Mouse (Mus musculus): ENCODE results near the gene Slc29a4. TPM values are rescaled to one million over a fixed set of nuclear protein-coding genes. Genes with fewer than 3 reads are reported as not detected.

Slc29a4 gene
- total RNA-seq, 2 experiments from 2014 or later = 0.81 to 0.88 TPM

DNA sequence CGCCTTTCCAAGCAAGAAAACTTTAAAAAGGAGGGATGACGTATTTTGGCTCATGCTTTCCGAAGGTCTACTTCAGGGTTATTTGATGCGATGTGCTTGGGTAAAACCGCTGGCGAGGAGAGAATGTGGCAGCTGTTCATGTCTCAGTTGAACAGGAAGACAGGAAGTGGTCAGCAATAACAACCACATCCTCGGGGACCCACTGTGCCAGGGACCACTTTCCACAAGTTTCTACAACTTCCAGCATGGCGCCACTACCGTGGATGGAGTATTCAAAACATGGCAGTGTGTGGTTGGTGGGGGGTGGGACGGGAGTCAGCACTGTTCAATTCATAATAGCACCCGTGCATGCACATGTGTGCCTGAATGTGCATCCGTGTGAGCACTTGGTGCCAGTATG, 38.0 kb downstream of the Slc29a4 start:
- no peak for DNase-seq (ENCODE audit: low spot score in 2 of 2)

DNA sequence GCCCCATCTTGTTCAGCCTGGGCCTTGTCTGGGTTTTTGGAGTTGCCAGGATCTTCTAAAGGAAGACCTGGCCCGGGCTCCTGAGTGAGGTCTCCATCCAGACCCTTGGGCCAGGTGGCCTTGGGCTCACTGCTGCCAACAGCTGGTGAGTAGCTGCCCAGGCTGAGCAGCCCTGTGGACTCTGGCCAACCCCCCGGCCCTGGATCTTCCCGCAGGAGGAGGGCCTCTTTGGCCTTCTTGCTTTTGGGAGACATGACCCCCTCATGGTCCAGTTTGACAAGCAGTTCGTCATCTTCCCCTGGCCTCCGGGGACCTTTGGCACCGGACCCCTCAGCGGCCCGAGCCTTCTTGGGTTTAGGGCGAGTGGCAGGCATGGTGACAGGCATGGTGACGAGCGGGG, 39.6 kb downstream of the Slc29a4 start:
- DNase-seq (ENCODE audit: low spot score in 2 of 2) = no peak

DNA sequence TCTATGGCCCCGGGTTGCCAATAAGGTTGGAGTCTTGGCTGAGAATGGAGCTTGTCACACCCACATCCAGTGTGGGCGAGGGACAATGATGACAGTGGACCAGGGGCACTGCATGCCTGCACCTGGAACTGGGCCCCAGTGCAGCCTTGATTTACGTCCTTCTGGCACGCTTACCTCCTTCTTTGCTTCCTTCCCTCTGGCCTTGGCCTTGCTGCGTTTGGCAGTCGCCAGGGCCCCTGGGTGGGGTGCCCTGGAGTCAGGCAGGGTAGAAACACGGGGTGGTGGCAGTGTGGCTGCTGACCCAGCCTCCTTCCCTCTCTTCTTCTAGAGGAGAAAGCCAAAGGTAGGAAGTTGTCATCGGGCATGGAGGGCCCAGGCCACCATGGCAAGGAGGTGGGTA, 47.6 kb downstream of the Slc29a4 start:
- no peak for DNase-seq (ENCODE audit: low spot score in 2 of 2)

DNA sequence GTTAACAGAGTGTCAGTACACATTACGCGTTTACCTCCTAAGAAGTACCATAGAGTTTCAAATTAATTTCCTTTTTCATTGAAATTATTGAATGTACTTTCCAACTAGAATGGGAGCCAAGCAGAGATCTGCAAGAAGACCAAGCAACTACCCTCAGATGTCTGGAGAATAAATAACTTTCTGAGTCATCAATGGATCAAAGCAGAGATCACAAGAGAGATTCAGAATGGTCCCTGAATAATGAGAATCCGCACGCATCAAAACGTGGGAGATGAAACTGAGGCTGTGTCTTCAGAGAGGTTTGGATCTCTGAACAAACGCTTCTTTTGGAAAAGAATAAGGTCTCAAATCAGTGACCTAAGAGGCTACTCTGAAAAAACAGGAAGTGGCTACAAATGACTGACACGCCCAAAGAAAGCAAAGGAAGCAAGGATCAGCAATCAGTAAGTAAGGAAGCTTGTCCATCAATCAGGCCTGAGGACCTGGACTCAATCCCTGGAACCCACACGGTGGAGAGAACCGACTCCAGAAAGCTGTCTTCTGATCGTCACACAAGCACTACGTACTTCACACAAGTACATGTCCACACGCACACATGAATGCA, 54.8 kb downstream of the Slc29a4 start:
- DNase-seq (ENCODE audit: low spot score in 2 of 2) = no peak

DNA sequence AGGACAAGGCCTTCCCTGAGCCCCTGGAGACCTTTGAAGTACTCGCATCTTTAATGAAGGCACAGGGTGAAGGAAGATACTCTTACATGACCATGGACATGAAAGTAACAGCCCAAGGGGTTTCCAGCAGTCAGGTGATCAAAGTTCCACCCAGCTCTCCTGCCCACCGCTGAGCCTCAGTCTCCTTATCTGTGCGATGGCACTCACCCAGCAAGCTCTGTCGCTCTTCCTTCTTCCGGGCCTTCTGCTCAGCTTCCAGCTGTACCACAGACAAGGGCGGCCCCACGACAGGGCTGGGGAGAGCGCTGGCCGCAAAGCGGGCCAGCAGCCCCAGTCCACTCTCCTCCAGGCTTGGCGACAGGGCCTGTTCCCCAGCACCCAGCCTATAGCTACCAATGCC, 57.9 kb downstream of the Slc29a4 start:
- no peak for DNase-seq (ENCODE audit: low spot score in 2 of 2)

DNA sequence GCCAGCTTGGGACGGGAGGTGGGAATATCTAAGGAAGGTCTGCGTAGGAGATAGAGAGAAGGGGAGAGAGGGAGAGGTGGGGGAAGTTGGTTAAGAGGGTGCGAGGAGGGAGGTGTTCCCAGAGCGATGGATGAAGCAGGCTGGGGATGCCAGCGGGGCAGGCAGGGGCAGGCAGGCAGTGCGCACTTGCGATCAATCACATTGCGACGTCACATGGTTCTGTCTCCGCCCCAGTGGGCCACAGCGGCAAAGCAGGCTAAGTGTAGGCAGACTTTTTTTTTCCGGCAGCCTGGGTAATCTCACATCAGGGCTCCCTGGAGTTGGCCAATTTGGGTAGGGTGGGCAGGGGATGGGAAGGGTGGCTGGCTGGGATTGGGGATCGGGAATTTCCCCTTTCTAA, 59.9 kb downstream of the Slc29a4 start:
- DNase-seq (ENCODE audit: low spot score in 2 of 2) = no peak

DNA sequence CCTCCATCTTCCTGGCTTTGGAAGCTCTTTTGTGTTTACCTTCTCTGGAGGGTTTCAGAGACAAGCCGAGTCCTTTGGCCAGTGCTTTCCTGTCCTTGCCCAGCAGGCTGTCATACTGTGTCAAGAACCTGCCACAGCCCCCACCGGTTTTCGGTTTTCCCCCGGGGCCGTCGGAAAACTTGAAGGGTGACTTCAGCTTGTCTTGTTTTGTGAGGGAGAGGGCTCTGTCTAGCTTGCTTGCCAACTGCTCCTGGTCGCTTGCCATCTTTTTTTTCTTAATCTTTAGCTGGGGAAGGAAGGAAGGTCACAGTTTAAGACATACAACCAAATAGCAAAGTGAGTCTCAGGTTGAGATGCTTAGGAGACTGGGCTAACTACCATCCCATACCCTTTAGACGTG, 67.5 kb downstream of the Slc29a4 start:
- DNase-seq (ENCODE audit: low spot score in 2 of 2) = no peak

DNA sequence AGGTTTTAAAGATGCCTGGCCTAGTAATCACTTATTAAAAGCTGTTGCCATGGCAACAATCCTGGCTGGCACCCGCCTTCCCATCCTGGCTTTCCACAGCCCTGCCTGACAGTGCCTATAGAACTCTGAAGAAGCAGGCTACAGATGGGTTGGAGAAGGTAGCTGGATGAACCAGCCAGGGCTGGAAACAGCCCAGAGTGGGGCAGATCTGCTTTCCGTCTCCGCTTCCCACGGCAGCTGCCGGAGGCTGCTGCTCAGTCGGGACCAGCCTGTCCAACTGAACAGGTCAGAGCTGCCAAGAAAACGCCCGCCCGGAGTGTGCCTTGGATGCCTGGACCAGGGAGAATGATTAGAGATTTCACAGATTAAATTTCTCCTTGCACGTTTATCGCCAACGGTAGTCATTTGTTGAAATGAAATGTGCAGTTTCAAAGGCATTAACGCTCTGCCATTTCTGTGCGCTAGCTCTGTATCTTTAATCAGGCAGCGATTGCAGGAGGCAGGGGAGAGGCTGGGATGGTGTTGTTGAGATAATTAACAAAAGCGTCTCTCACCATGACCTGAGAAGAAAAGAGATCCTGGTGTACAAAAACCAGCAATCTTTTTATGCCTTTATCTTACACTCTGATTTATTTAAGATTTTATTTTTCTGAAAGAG, 69.1 kb downstream of the Slc29a4 start:
- DNase-seq (ENCODE audit: low spot score in 2 of 2) = no peak

GRCm38 (mm10) chr5:142762082-142762807, 69.9 kb downstream of the Slc29a4 start:
- no peak for DNase-seq (ENCODE audit: low spot score in 2 of 2)

- no peak for DNase-seq (ENCODE audit: low spot score in 2 of 2)
These were observed 72.0 kb downstream of the Slc29a4 start for GRCm38 (mm10) chr5:142764306-142764705.

DNA sequence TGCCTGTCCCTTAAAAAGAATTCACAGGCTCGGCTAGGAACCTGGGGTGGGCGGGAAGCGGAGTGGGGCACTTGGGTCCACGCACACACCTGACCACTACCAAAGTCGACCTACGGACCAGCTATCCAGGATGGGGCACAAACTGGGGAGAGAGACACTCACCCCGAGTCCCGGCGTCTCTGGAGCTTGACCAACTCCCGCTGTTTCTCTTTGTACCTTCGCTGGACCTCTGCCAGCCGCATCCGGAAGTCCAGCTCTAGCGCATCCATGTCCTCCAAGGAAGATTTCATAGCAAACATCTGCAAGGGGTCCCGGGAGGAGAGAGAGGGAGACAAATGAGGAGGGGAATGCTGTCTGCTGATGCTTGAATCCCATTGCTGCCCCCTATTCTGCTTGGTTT, 72.6 kb downstream of the Slc29a4 start:
- no peak for DNase-seq (ENCODE audit: low spot score in 2 of 2)

- no peak for DNase-seq (ENCODE audit: low spot score in 2 of 2)
These were observed 74.4 kb downstream of the Slc29a4 start for GRCm38 (mm10) chr5:142766708-142767107.

GRCm38 (mm10) chr5:142767937-142768336, 75.6 kb downstream of the Slc29a4 start:
- DNase-seq (ENCODE audit: low spot score in 2 of 2) = peak in 1 of 2 experiments; percentile 63

DNA sequence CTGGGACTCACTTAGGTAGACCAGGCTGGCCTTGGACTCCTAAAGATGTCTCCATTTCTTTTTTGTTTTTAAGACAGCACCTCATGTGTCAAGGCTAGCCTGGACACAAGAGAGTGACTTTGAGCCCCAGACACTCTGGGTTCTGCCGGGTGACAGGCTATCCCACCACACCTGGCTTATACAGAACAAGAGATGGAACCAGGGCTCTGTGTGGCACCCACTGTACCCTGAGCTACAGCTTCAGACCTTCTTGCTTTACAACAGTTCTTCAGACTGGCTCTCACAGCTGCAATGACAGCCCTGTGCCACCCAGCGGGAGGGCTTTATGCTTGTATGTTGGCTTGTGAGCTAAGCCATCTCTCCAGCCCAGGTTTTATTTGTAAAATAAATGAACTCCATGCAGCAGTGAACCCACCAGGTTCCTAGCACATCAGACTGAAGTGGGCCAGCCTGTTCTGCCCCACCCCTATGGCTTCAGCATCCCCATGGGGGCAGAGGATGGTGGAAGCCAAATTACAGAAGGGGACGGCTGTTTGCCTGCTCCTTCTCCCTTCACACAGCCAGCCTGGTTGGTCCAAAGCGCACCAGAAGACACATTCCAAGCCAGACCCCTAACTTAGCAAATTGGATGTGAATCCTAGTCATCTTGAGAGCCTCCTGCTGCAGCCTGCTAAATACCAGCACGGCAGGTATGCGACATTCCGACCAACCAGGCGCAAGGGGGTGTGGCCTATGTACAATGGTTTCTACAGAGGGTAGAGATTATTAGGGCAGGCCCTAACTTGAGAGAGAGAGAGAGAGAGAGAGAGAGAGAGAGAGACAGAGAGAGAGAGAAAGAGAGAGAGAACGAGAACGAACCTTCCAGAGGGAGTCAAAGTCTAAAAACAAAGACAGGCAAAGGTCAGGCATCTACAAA, 76.3 kb downstream of the Slc29a4 start:
- DNase-seq (ENCODE audit: low spot score in 2 of 2) = no peak

GRCm38 (mm10) chr5:142769641-142770040, 77.3 kb downstream of the Slc29a4 start:
- DNase-seq (ENCODE audit: low spot score in 2 of 2) = no peak

GRCm38 (mm10) chr5:142771034-142771433, 78.7 kb downstream of the Slc29a4 start:
- no peak for DNase-seq (ENCODE audit: low spot score in 2 of 2)

DNA sequence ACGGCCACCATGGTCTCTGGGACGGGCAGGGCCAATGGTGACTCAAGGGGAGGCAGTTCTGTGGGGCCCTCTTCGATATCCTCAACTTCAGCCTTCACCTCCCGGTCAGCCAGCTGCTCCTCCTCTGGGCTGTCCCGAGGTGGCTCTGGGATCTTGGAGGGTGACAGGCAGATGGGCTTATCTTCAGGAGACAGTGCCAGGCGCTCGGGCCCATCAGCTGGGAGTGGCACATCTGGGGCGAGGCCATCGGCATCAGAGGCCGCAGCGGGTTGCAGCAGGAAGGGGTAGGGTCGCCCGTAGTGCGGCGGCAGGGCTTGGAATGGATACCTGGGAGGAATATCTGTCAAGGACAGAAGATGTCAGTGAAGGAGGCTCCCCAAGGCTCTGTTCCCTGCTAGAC, 79.7 kb downstream of the Slc29a4 start:
- DNase-seq (ENCODE audit: low spot score in 2 of 2) = no peak

All from gastrocnemius, postnatal 4 days (tissue).